In genomic region chr11:4466191-4466590, GRCm38 (mm10) we compare ENCODE assay signal across 20 mouse cellular contexts. TPM values are rescaled to one million over a fixed set of nuclear protein-coding genes. Genes with fewer than 3 reads are reported as not detected.
A peak's percentile ranks its signal among the peaks of the same experiment; 100 is the strongest.
DNase-seq lines count a peak whose midpoint lies in the region; ATAC-seq and TF ChIP-seq lines count a peak whose summit lies in the region.
"Had no signal": no experiment of that assay in that cellular context is flagged by ENCODE, and none has a peak within 500 bp of the region (broad histone marks: within the 10 kb centered on the region; RNA-seq: fewer than 3 reads in every experiment).

No protein-coding gene starts in this region.

- no peak overlapping the region for H3K27ac ChIP-seq in heart, embryonic 12.5 days (ENCODE audit: poor library complexity, severe bottlenecking)
- no peak overlapping the region for H3K27ac ChIP-seq in liver, adult 2 months (replicated peaks; ENCODE audit: insufficient read depth, low read depth, low read length)
- no peak overlapping the region for H3K27ac ChIP-seq in liver, embryonic 11.5 days (ENCODE audit: low read depth, low read length)
- no peak overlapping the region for H3K27ac ChIP-seq in midbrain, postnatal 0 days (ENCODE audit: low read depth, low read length)
- H3K27ac ChIP-seq: hindbrain, embryonic 14.5 days; liver, embryonic 14.5 days; neural tube, embryonic 13.5 days had no signal

- WGBS in heart, embryonic 12.5 days = 60% methylated on average over 4 of the region's 4 CpGs
- 21% methylated on average over 4 of the region's 4 CpGs for WGBS in liver, adult 2 months
- WGBS in liver, embryonic 11.5 days = 60% methylated on average over 4 of the region's 4 CpGs
- 68% methylated on average over 4 of the region's 4 CpGs for WGBS in midbrain, postnatal 0 days

- no peaks in the 10 kb centered on the region for H3K36me3 ChIP-seq in heart, embryonic 12.5 days
- H3K36me3 ChIP-seq in liver, adult 2 months (ENCODE audit: control insufficient read depth, insufficient read depth, low read length) = no peaks in the 10 kb centered on the region
- H3K36me3 ChIP-seq in liver, embryonic 11.5 days (ENCODE audit: control insufficient read depth, insufficient read depth, low read length) = no peaks in the 10 kb centered on the region
- no peaks in the 10 kb centered on the region for H3K36me3 ChIP-seq in midbrain, postnatal 0 days (ENCODE audit: insufficient read depth, low read length)
- H3K36me3 ChIP-seq: neural tube, embryonic 13.5 days had no signal

- TF ChIP-seq CTCF in liver, adult 2 months (IDR thresholded peaks at IDR 0.05; ENCODE audit: low read depth, low read length) = no peak
- no peak for TF ChIP-seq CTCF in midbrain, postnatal 0 days (IDR thresholded peaks at IDR 0.05)

- H3K4me3 ChIP-seq in heart, embryonic 12.5 days = no peak overlapping the region
- H3K4me3 ChIP-seq in liver, adult 2 months (ENCODE audit: insufficient read depth, low read depth, low read length) = no peak overlapping the region
- H3K4me3 ChIP-seq in liver, embryonic 11.5 days (ENCODE audit: low read depth, low read length) = no peak overlapping the region
- H3K4me3 ChIP-seq in midbrain, postnatal 0 days (ENCODE audit: low read depth, low read length) = no peak overlapping the region
- H3K4me3 ChIP-seq: neural tube, embryonic 13.5 days had no signal

- no peaks in the 10 kb centered on the region for H3K4me1 ChIP-seq in heart, embryonic 12.5 days (replicated peaks)
- H3K4me1 ChIP-seq in liver, adult 2 months (ENCODE audit: control insufficient read depth, insufficient read depth, low read length) = no peaks in the 10 kb centered on the region
- H3K4me1 ChIP-seq in liver, embryonic 11.5 days (replicated peaks; ENCODE audit: control insufficient read depth, insufficient read depth, low read length) = no peaks in the 10 kb centered on the region; the same call in 1 of the 2 replicates
- no peaks in the 10 kb centered on the region for H3K4me1 ChIP-seq in midbrain, postnatal 0 days (ENCODE audit: insufficient read depth, low read length)

- H3K4me2 ChIP-seq in heart, embryonic 12.5 days = no peak overlapping the region
- H3K4me2 ChIP-seq in liver, embryonic 11.5 days = no peak overlapping the region
- H3K4me2 ChIP-seq in midbrain, postnatal 0 days (ENCODE audit: low read depth, low read length, poor library complexity, severe bottlenecking) = no peak overlapping the region
- H3K4me2 ChIP-seq: hindbrain, embryonic 14.5 days; neural tube, embryonic 13.5 days had no signal

- peak; percentile 36; the same call in 1 of the 2 replicates for ATAC-seq in heart, embryonic 12.5 days (ENCODE audit: insufficient number of reproducible peaks, low FRiP score)
- ATAC-seq in liver, embryonic 11.5 days (replicated peaks; ENCODE audit: low FRiP score) = no peak
- ATAC-seq in midbrain, postnatal 0 days (ENCODE audit: low FRiP score) = no peak
- ATAC-seq: forebrain, embryonic 16.5 days; intestine, postnatal 0 days had no signal

- intact Hi-C loops in heart, postnatal 10 days (cut with DNase I) = no loop called here

- H3K79me2 ChIP-seq in liver, adult 2 months (ENCODE audit: control insufficient read depth, insufficient read depth, low read length) = no peaks in the 10 kb centered on the region

- H3K9ac ChIP-seq in heart, embryonic 12.5 days = no peak overlapping the region
- H3K9ac ChIP-seq in liver, adult 2 months (ENCODE audit: low read depth, low read length) = no peak overlapping the region
- no peak overlapping the region for H3K9ac ChIP-seq in liver, embryonic 11.5 days (ENCODE audit: low read depth, low read length)
- no peak overlapping the region for H3K9ac ChIP-seq in midbrain, postnatal 0 days (replicated peaks; ENCODE audit: low read length, poor library complexity, severe bottlenecking)
- H3K9ac ChIP-seq: hindbrain, embryonic 14.5 days; liver, embryonic 14.5 days; neural tube, embryonic 13.5 days had no signal

- H3K27me3 ChIP-seq in heart, embryonic 12.5 days (replicated peaks) = no peaks in the 10 kb centered on the region
- no peaks in the 10 kb centered on the region for H3K27me3 ChIP-seq in liver, adult 2 months (ENCODE audit: control insufficient read depth, insufficient read depth, low read length)
- H3K27me3 ChIP-seq in liver, embryonic 11.5 days (replicated peaks; ENCODE audit: control insufficient read depth, insufficient read depth, low read length) = no peaks in the 10 kb centered on the region; the same call in 1 of the 2 replicates
- H3K27me3 ChIP-seq in midbrain, postnatal 0 days (ENCODE audit: insufficient read depth, low read length) = no peaks in the 10 kb centered on the region

- DNase-seq in heart, postnatal 10 days = no peak
- DNase-seq in liver, adult 2 months (ENCODE audit: extremely low read depth, low read depth, low spot score) = peak; percentile 77
- no peak for DNase-seq in liver, embryonic 11.5 days (ENCODE audit: low spot score)
- peak; percentile 80 for DNase-seq in ZHBTc4 (ENCODE audit: low read depth, low spot score)
- DNase-seq in lung, postnatal 25 days (ENCODE audit: low spot score) = peak; percentile 29
- no peak for DNase-seq in midbrain, postnatal 0 days (ENCODE audit: low spot score)
- DNase-seq: adrenal gland, postnatal 25 days; cerebellum, adult 9-10 months; embryo, embryonic 11 days; heart, adult 11 months had no signal

- TF ChIP-seq POLR2A in liver, adult 2 months (IDR thresholded peaks at IDR 0.05; ENCODE audit: extremely low read depth, insufficient read depth, low read length) = no peak

- H3K9me3 ChIP-seq in heart, embryonic 12.5 days (replicated peaks) = no peaks in the 10 kb centered on the region
- no peaks in the 10 kb centered on the region for H3K9me3 ChIP-seq in liver, embryonic 11.5 days (ENCODE audit: control insufficient read depth, low read length)
- H3K9me3 ChIP-seq in midbrain, postnatal 0 days (ENCODE audit: low read length) = no peaks in the 10 kb centered on the region
- H3K9me3 ChIP-seq: neural tube, embryonic 13.5 days had no signal

RNA-seq across cellular contexts. Expression of gene Hormad2, which starts 25.3 kb away (rescaled TPM):
- 0.38 and 0.41 TPM in 2 replicates for polyA plus RNA-seq in heart, embryonic 12.5 days (2016; fragmentation: Nextera tagmentation; extraction: Ambion mirVana)
- not detected for total RNA-seq in heart, postnatal 10 days (2021)
- total RNA-seq in liver, adult 2 months (2014; rRNA removed) = 0.07 and 1.0 TPM in 2 replicates
- 0.12 and 0.31 TPM in 2 replicates for polyA plus RNA-seq in liver, adult 2 months (2012; rRNA removed)
- polyA plus RNA-seq in liver, embryonic 11.5 days (2014; fragmentation: Nextera tagmentation; extraction: Ambion mirVana) = 1.4 and 1.9 TPM in 2 replicates
- total RNA-seq in midbrain, postnatal 0 days (2014; rRNA removed) = not detected in 2 replicates
- 0.10 TPM in 1 of 2 replicates, not detected in the other for polyA plus RNA-seq in midbrain, postnatal 0 days (2015; fragmentation: Nextera tagmentation; extraction: Ambion mirVana)
- total RNA-seq: gastrocnemius, adult 18-20 months; layer of hippocampus, postnatal 14 days; left cerebral cortex, postnatal 25 days had no signal
- polyA plus RNA-seq: C2C12 had no signal

Comparison
In these comparisons a context has a peak if more than half of its experiments do, and no peak if none do; other contexts are left out.
1. DNase-seq: peak in liver, adult 2 months (single experiment), ZHBTc4 (single experiment) and lung, postnatal 25 days (single experiment); none in heart, postnatal 10 days (0 of 2), liver, embryonic 11.5 days (single experiment) and midbrain, postnatal 0 days (single experiment).